Mouse (Mus musculus) heart, postnatal 0 days (tissue): ENCODE results near the gene Pola2. TPM values are rescaled to one million over a fixed set of nuclear protein-coding genes. Genes with fewer than 3 reads are reported as not detected.

Experiments
- ATAC-seq: fragments of 200-750 bp; cut with Nextera tagmentation; 2 replicates; pipeline ENCODE4 v1.8.0; 2017; ENCODE audit warnings: low read depth, moderate number of reproducible peaks, moderate library complexity; ENCODE audit not compliant: insufficient read depth
- DNase-seq: peaks from one replicate; pipeline ENCODE4 v3.0.0-alpha.2; 2016; ENCODE audit warnings: low spot score
- H3K27ac ChIP-seq: fragments of 300-500 bp; sonication (generic); 2 replicates; pipeline ENCODE4 v1.5.1; 2014; ENCODE audit warnings: low read depth, mild to moderate bottlenecking
- H3K27me3 ChIP-seq: fragments of 300-500 bp; sonication (generic); 2 replicates; pipeline ENCODE4 v1.6.1; 2014; ENCODE audit warnings: low read length, mixed read lengths; ENCODE audit not compliant: control insufficient read depth, insufficient read depth
- H3K36me3 ChIP-seq: fragments of 300-500 bp; sonication (generic); replicated peaks from 2 replicates; pipeline ENCODE4 v1.6.1; 2014; ENCODE audit warnings: low read length, mixed read lengths; ENCODE audit not compliant: control insufficient read depth, insufficient read depth
- H3K4me1 ChIP-seq: fragments of 300-500 bp; sonication (generic); 2 replicates; pipeline ENCODE4 v1.6.1; 2014; ENCODE audit warnings: antibody characterized with exemption; ENCODE audit not compliant: control insufficient read depth, insufficient read depth
- H3K4me2 ChIP-seq: fragments of 300-500 bp; sonication (generic); 2 replicates; pipeline ENCODE4 v1.6.1; 2014; ENCODE audit warnings: low read depth, mild to moderate bottlenecking, low read length, moderate library complexity
- H3K4me3 ChIP-seq: fragments of 300-500 bp; sonication (generic); 2 replicates; pipeline ENCODE4 v1.5.1; 2014; ENCODE audit warnings: low read depth, low read length
- H3K9ac ChIP-seq: fragments of 300-500 bp; sonication (generic); replicated peaks from 2 replicates; pipeline ENCODE4 v1.6.1; 2014; ENCODE audit warnings: low read depth, low read length, mixed read lengths
- H3K9me3 ChIP-seq: fragments of 300-500 bp; sonication (generic); replicated peaks from 2 replicates; pipeline ENCODE4 v1.6.1; 2016; ENCODE audit warnings: low read length; ENCODE audit not compliant: control insufficient read depth
- CTCF ChIP-seq: IDR thresholded peaks from 2 replicates; pipeline ENCODE4 v1.5.1; 2016; ENCODE audit warnings: antibody characterized with exemption, control low read depth, low read depth
- EP300 ChIP-seq: IDR thresholded peaks from 2 replicates; pipeline ENCODE4 v1.6.1; 2016; ENCODE audit warnings: antibody characterized with exemption, low read depth
- WGBS: fragments of 180-500 bp; shearing (Covaris S2); extraction: QIAGEN DNeasy Blood & Tissue Kit; methylation state at CpG from one replicate; pipeline ENCODE4 v1.1.7; 2014; 5-methylcytosine and 5-hydroxymethylcytosine counted together
- polyA plus RNA-seq: library from polyadenylated mRNA; unstranded; fragments of >200 nt; fragmentation: Nextera tagmentation; extraction: Ambion mirVana; gene quantifications from 2 replicates; pipeline ENCODE4 v1.2.1, GENCODE M21; 2015
- total RNA-seq: library from RNA; depleted of rRNA; stranded (reverse); fragments of >200 nt; gene quantifications from 2 replicates; pipeline ENCODE4 v1.2.3, GENCODE M21; 2014; ENCODE audit warnings: low replicate concordance

Gene Pola2
- total and polyA plus RNA-seq, 2 experiments from 2014 or later: 34.1 to 44.7 TPM

DNA sequence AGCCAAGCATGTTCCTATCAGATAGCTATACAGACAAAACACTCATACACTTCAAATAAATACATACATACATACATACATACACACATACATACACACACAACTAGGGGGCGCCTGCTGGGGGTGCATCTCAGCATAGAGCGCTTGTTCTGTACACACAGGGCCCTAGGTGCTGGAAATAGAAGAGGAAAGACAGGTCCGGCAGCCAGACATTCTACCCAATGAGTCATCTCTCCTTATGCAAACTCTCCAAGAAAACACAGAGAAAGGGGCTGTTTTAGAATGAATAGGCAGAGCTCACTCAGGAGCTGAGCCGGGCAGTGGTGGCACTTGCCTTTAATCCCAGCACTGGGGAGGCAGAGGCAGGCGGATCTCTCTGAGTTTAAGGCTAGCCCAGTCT lies 36.0 kb upstream of the Pola2 start:
- TF ChIP-seq EP300 (no peak), CTCF (no peak)
- H3K4me3 ChIP-seq: no peak overlapping the region
- WGBS: 72% methylated on average over 5 of the region's 5 CpGs
- no peak for ATAC-seq
- no peak overlapping the region for H3K27ac ChIP-seq
- no peak for DNase-seq
- no peaks in the 10 kb centered on the region for H3K27me3 ChIP-seq
- no peak overlapping the region for H3K4me2 ChIP-seq
- H3K9me3 ChIP-seq: no peaks in the 10 kb centered on the region
- H3K4me1 ChIP-seq: no peaks in the 10 kb centered on the region
- H3K9ac ChIP-seq: no peak overlapping the region
- H3K36me3 ChIP-seq: no peaks in the 10 kb centered on the region

- no peak for DNase-seq
- H3K4me3 ChIP-seq: no peak overlapping the region
- no peak for ATAC-seq
- H3K9ac ChIP-seq: no peak overlapping the region
- TF ChIP-seq EP300: no peak
- TF ChIP-seq CTCF: no peak
- peaks cover 4% of the 10 kb centered on the region; the same call in 1 of the 2 replicates for H3K36me3 ChIP-seq
- no peak overlapping the region for H3K27ac ChIP-seq
- no peaks in the 10 kb centered on the region for H3K4me1 ChIP-seq
- no peaks in the 10 kb centered on the region for H3K9me3 ChIP-seq
- 74% methylated on average over 3 of the region's 3 CpGs for WGBS
- H3K4me2 ChIP-seq: no peak overlapping the region
- no peaks in the 10 kb centered on the region for H3K27me3 ChIP-seq
Measured at GRCm38 (mm10) chr19:5998180-5998579, 34.2 kb upstream of the Pola2 start.

DNA sequence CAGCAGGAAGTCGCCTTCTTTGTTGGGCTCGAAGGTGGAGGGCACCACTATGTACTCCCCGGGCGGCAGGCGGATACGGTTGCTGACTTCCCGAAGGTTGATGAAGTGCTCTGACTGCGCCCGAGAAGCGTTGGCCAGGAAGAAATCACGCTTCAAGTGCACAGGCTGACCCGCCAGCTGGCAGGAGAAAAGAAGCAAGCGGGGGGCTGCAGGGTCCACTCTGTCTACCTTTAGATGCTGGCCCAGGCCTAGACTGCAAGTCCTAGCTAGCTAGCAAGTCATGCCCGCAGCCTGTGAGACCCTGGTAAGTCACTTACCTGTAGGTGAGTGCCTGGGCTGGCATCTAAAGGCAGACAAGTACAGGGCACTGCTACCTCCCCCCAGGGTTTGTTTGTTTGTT lies 30.7 kb upstream of the Pola2 start:
- Histone ChIP-seq H3K4me3 (no peak overlapping the region), H3K4me1 (no peaks in the 10 kb centered on the region), H3K36me3 (peaks cover 7% of the 10 kb centered on the region; the same call in 1 of the 2 replicates), H3K9me3 (no peaks in the 10 kb centered on the region), H3K27ac (no peak overlapping the region), H3K27me3 (no peaks in the 10 kb centered on the region), H3K4me2 (no peak overlapping the region), H3K9ac (no peak overlapping the region)
- ATAC-seq: no peak
- TF ChIP-seq CTCF: no peak
- TF ChIP-seq EP300: no peak
- 75% methylated on average over 14 of the region's 14 CpGs for WGBS
- no peak for DNase-seq

DNA sequence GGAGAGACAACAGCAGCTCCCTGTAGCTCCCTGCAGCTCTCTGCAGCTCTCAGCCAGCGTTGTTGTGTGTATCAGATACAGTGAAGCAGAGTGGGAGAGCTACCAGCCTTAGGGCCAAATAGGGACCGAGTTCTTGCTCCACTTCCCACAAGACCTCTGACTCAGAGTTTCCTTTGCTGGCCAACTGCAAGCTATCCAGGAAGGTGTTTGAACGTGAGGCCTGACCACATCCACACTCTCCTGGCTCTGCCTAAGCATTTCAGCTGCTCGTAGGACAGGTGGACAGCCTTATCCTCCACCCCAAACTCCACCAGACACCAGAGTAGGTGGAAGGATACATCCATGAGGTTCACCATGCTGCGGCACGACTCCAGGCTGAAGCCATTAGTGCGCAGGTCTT lies 28.0 kb upstream of the Pola2 start:
- Histone ChIP-seq H3K36me3 (peaks cover 7% of the 10 kb centered on the region; the same call in 1 of the 2 replicates), H3K9ac (no peak overlapping the region), H3K4me1 (no peaks in the 10 kb centered on the region), H3K27ac (no peak overlapping the region), H3K4me2 (no peak overlapping the region), H3K4me3 (no peak overlapping the region), H3K9me3 (no peaks in the 10 kb centered on the region), H3K27me3 (no peaks in the 10 kb centered on the region)
- 65% methylated on average over 7 of the region's 7 CpGs for WGBS
- DNase-seq: no peak
- ATAC-seq: no peak
- TF ChIP-seq CTCF (no peak), EP300 (no peak)

DNA sequence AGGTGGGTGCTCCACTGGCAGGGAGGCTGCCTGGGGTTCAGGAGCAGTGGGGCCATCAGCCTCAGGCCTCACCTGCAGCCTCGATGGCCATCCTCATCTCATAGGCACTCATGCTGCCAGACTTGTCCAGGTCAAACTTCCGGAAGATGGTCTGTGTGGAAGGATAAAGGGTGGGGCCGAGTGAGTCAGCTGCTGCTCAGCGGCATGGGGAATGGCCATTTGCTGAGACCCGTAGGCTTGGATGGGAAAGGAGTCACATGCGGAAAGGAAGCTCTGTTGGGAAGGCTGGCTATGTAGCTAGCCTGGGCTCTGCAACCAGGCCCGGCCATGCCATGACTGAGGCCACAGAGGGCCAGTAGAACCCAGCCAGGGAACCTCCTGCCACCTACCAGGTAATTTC lies 27.5 kb upstream of the Pola2 start:
- H3K36me3 ChIP-seq: peaks cover 7% of the 10 kb centered on the region; the same call in 1 of the 2 replicates
- no peak overlapping the region for H3K4me3 ChIP-seq
- no peak overlapping the region for H3K9ac ChIP-seq
- TF ChIP-seq CTCF: no peak
- no peak for TF ChIP-seq EP300
- H3K9me3 ChIP-seq: no peaks in the 10 kb centered on the region
- no peaks in the 10 kb centered on the region for H3K27me3 ChIP-seq
- DNase-seq: no peak
- H3K27ac ChIP-seq: no peak overlapping the region
- WGBS: 73% methylated on average over 7 of the region's 7 CpGs
- ATAC-seq: no peak
- H3K4me1 ChIP-seq: no peaks in the 10 kb centered on the region
- H3K4me2 ChIP-seq: no peak overlapping the region

- ATAC-seq (no peak), DNase-seq (no peak)
- Histone ChIP-seq H3K4me3 (no peak overlapping the region), H3K9me3 (no peaks in the 10 kb centered on the region), H3K4me2 (no peak overlapping the region), H3K27me3 (no peaks in the 10 kb centered on the region), H3K36me3 (peaks cover 7% of the 10 kb centered on the region; the same call in 1 of the 2 replicates), H3K9ac (no peak overlapping the region), H3K4me1 (no peaks in the 10 kb centered on the region), H3K27ac (no peak overlapping the region)
- WGBS: 69% methylated on average over 1 of the region's 1 CpGs
- TF ChIP-seq EP300: no peak
- no peak for TF ChIP-seq CTCF
Measured at GRCm38 (mm10) chr19:5990921-5991320, 26.9 kb upstream of the Pola2 start.
